Mouse (Mus musculus): ENCODE data around the gene Rassf5.

DNA sequence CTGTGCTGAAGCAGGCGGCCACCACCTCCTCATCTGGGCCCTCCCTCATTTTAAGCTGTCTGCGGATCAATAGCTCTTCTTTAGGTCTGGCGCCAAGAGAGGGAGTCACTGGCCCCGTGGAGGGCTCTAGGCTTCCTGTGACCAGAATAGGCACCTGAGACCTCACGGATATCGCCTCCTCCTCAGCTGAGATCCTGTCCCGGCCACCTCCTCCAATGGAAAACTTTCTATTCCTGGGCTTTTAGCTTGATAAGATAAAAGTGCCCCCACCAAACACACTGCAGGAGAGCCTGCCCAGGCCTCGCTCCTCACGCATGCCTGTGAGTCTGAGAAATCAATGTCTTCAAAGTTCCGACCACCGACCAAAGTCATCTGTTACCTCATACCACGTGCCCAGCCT lies 11.5 kb downstream of the Rassf5 start:
- TF ChIP-seq POLR2A (IDR thresholded peaks at IDR 0.05; ENCODE audit: low read depth, low read length): no peak
- TF ChIP-seq CTCF (IDR thresholded peaks at IDR 0.05; ENCODE audit: borderline replicate concordance, insufficient read depth, low read length): no peak
